Mouse (Mus musculus) testis, postnatal 14 days (tissue): ENCODE data around the gene Bckdha.

Experiments used
- DNase-seq: peaks from one replicate; pipeline ENCODE4 v3.0.0; 2021; ENCODE audit warnings: low spot score

Bckdha gene

GRCm38 (mm10) chr7:25681341-25682231, 22.8 kb upstream of the Bckdha start:
- no peak for DNase-seq

- DNase-seq = peak; percentile 94
These were observed 21.9 kb upstream of the Bckdha start, which contains the start of gene B9d2 for GRCm38 (mm10) chr7:25680514-25681258. TSS of gene B9d2 (plus strand) at chr7:25680780.

GRCm38 (mm10) chr7:25679971-25680370, 21.2 kb upstream of the Bckdha start:
- DNase-seq = no peak

GRCm38 (mm10) chr7:25677013-25677412, 18.2 kb upstream of the Bckdha start:
- no peak for DNase-seq

- DNase-seq = peak; percentile 77
These were observed 17.5 kb upstream of the Bckdha start for GRCm38 (mm10) chr7:25676085-25676781.

- no peak for DNase-seq
These were observed 16.6 kb upstream of the Bckdha start for GRCm38 (mm10) chr7:25675405-25675804.

- DNase-seq = no peak
These were observed 16.0 kb upstream of the Bckdha start, which contains the start of gene Tmem91 for GRCm38 (mm10) chr7:25674719-25675300. TSS of gene Tmem91 (minus strand) at chr7:25675166.

GRCm38 (mm10) chr7:25674297-25674696, 15.5 kb upstream of the Bckdha start:
- no peak for DNase-seq

- DNase-seq = no peak
These were observed 13.7 kb upstream of the Bckdha start for GRCm38 (mm10) chr7:25672442-25672841.

- no peak for DNase-seq
These were observed 12.9 kb upstream of the Bckdha start for GRCm38 (mm10) chr7:25671686-25672085.

GRCm38 (mm10) chr7:25670096-25670495, 11.3 kb upstream of the Bckdha start:
- DNase-seq = no peak

- DNase-seq = no peak
These were observed 10.8 kb upstream of the Bckdha start for GRCm38 (mm10) chr7:25669631-25670030.

- no peak for DNase-seq
These were observed 10.4 kb upstream of the Bckdha start for GRCm38 (mm10) chr7:25669158-25669557.

GRCm38 (mm10) chr7:25666381-25666780, 7.6 kb upstream of the Bckdha start:
- DNase-seq = peak; percentile 53

- no peak for DNase-seq
These were observed 996 bp downstream of the Bckdha start for GRCm38 (mm10) chr7:25657785-25658184.

GRCm38 (mm10) chr7:25655601-25656428, 3.0 kb downstream of the Bckdha start:
- DNase-seq = no peak

GRCm38 (mm10) chr7:25652244-25652759, 6.5 kb downstream of the Bckdha start:
- DNase-seq = no peak

- no peak for DNase-seq
These were observed 7.5 kb downstream of the Bckdha start for GRCm38 (mm10) chr7:25651281-25651680.

- DNase-seq = no peak
These were observed 8.9 kb downstream of the Bckdha start for GRCm38 (mm10) chr7:25649839-25650238.

GRCm38 (mm10) chr7:25647574-25648123, 11.1 kb downstream of the Bckdha start:
- DNase-seq = no peak
